Mouse (Mus musculus): ENCODE data around the gene Maml3.

Gene Maml3

DNA sequence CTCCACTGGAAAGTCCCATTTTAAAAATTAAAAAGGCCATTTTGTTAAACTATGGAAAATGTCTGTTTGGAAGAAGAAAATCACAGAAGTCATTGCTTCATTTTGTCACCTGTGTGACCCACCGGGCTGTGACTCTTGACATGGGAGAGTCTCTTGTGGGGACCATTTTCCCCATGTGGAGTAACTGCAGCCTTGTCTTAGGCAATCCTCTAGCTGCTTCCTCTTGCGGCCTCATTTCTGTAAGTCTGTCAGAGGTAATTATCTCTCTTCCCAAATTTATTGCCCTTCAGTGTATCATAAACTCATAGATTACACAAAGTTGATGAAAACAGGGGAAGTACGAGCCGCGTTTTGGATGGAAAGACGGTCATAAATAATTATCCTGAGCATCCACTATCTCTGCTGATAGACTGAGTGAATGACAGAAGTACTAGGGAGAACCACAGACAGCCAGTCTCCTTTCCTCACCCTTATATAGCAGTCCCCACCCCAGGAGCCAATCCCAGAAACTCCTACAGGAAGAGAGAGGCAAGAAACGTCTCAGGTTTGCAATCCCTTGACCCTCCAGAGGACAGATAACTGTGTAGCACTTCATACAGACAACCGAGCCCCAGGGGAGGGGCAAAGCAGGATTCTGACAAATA lies 14.5 kb downstream of the Maml3 start:
- peak; percentile 42 for DNase-seq (ENCODE audit: low read depth)

DNA sequence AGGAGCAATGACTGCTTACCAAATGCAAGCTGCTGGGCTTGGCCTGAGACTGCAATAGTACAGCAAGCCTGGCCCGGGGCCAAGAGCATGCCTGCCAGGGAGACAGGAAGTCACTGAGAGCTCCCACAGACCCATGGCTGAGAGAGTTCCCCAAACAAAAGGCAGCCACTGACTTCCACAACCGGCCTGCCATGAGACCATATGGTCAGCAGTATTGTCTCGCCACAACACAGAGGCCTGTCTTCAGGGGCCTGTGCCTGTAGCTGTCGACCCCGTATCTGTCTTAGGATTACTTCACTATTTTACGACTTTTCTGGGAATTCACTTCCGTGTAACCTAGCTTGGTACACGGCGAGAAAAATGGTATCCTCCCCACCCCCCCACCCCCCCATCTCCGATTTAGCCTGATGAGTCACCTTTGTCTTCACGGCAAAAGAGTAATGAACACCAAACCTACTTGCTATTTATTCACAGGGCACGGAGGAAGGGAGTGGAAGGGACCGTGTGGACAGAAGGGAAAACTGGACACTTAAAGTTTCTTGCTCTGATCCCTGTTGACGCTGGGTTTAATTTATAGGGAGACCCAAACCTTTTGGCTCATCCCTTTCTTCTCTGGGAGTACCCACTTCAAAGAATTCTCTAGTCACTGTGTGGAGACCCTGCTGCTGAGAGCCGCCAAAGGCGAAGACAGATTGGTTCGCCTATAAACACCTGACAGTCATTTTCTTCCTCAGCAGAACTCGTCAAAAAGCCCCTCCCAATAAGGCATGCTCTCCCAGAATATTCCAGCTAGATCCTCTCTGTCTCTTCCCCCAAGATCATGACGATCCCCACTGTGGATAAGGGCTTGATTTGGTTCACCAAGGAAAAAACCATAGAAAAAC lies 16.2 kb downstream of the Maml3 start:
- peak; percentile 97 for DNase-seq (ENCODE audit: low read depth)

DNA sequence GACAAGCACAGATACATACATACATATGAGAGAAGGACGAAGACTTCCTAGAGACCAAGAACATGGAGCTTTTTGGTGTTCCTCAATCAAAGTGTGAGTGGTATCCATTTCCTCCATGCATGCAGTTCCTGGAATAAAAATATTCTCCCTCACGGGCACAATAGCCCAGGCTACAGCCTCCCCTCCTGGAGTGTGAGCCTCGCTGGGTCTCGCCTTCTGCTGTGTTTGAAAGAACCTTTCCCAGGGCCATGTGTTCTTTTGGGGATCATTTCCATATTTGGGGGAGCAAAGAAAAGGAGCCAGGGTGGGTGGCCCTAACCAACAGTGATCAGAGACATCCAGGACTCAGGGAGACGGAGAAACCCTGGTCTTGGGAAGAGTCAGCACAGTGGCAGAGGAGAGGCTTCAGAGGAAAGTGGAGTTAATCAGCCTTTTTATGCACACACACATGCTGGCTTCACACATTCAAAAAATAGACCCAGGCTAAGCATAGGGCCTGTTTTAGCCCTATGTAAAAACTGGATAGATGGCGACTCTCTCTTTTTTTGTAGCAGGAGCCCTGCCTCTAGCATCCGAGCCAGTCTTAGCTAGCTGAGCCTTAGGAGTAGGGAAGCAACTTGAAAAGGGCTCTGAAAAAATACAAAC lies 17.1 kb downstream of the Maml3 start:
- DNase-seq (ENCODE audit: low read depth) = no peak

- no peak for DNase-seq (ENCODE audit: low read depth)
These were observed 26.1 kb downstream of the Maml3 start for GRCm38 (mm10) chr3:52078763-52079162.

DNA sequence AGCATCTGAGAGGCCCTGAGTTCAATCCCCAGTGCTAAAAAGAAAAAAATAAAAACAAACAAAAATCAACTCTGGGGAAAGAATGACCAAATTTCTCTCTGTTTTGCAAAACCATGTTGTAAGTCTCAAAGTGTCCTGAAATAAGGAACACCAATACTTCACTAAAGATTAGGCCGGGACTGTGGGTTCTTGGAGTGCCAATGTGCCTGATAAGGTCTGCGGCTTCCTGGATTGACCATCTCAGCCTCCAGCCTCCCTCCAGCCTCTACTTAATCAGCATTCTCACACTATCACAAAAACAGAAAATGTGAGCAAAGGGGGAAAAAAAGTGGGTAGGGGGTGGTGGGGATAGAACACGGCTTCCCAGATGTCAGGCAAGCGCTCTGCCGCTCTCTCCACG lies 30.9 kb downstream of the Maml3 start:
- peak; percentile 42 for DNase-seq (ENCODE audit: low read depth)

DNA sequence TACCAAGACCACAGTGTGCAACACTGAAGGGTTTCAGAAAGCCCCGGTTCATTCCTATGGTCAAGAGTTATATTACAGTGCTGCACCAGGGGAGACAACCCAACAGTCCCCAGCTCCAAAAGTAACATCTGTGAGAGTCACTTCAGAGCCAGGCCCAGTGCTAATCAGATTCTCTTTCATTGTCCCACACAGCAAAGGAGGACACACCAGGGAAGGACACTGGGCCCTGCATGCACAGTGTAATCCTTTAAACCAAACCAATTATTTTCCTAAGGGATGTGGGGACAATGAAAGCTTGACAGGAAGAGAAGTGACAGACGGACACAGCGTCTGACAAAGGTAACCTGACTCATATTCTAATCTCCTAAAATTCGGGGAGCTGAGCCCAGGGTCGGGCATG lies 32.9 kb downstream of the Maml3 start:
- no peak for DNase-seq (ENCODE audit: low read depth)

DNA sequence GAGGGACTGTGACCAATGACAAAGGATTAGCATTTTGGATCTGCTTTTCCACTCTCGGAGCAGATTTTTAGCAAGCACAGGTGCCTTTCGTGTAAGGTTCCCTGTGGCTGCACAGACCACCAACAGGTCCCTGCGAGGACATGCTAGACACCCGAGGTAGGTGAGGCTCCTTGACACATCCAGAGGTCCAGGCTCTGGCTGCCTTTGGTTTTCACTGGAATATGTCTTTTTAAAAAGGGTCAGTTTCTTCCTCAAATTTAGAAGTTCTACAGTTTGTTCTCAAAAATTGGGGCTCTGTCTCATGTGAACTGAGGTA lies 34.8 kb downstream of the Maml3 start:
- no peak for DNase-seq (ENCODE audit: low read depth)

GRCm38 (mm10) chr3:52069304-52070162 lies 35.3 kb downstream of the Maml3 start:
- peak; percentile 99 for DNase-seq (ENCODE audit: low read depth)

GRCm38 (mm10) chr3:52068885-52069284 lies 36.0 kb downstream of the Maml3 start:
- DNase-seq (ENCODE audit: low read depth) = no peak

DNA sequence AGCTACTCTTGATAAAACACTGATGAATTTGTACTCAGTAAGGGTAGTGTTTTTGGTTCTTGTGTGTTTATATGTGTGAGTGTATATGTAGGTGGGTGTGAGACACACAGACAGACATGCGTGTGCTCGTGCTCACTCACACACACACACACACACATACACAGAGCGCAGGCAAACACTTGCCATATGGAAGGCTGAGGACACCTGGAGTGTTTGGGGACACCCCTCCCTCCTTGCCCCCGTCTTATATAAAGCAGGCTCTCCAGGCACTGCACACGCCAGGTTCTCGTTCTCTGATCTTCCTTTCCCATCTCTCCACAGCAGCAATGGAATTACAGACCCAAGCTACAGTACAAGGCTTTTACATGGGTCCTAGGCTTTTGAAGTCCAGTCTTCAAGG lies 37.7 kb downstream of the Maml3 start:
- no peak for DNase-seq (ENCODE audit: low read depth)

- DNase-seq (ENCODE audit: low read depth) = no peak
These were observed 38.7 kb downstream of the Maml3 start for GRCm38 (mm10) chr3:52066142-52066541.

GRCm38 (mm10) chr3:52063261-52063655 lies 41.6 kb downstream of the Maml3 start:
- DNase-seq (ENCODE audit: low read depth) = no peak

- no peak for DNase-seq (ENCODE audit: low read depth)
These were observed 42.3 kb downstream of the Maml3 start for GRCm38 (mm10) chr3:52062389-52063260.

- no peak for DNase-seq (ENCODE audit: low read depth)
These were observed 43.1 kb downstream of the Maml3 start for GRCm38 (mm10) chr3:52061472-52062388.

GRCm38 (mm10) chr3:52060886-52061285 lies 44.0 kb downstream of the Maml3 start:
- peak; percentile 95 for DNase-seq (ENCODE audit: low read depth)

DNA sequence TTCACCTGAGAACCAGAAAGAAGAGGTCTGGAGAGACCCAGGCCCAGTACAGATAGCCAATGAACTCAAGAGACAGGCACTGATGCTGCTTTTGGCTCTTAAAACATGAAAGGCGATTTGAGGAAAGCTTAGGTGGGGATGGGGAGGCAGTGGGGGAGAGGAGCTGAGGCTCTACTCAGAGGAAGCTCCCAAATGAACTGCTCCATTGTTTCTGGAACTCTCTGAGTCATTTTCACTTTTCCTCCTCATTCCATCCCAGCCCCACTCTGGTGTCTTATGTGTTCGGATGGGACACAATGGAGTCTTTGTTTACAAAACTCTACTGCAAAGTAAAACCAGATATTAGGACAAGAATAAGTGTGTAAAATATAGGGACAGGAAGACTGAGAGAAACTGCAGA lies 53.1 kb downstream of the Maml3 start:
- no peak for DNase-seq (ENCODE audit: low read depth)

DNA sequence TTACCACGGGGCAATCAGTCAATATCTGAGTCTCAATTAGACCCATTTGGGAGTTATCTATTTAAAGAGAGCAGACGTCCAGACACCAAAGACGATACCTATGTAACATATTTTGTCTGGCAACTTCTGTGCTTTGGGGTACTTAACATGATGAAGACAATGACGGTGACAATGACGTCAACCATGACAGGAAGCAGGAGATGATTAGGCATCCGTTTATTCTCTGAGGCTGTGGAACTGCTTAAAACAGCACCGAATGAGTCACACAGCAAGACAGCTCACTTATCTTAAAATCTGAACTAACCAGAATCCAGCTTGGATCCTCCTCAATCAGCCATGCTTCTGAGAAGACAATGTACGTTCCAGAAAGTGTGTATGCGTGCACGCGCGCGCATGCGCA lies 56.8 kb downstream of the Maml3 start:
- DNase-seq (ENCODE audit: low read depth) = peak; percentile 95

- no peak for DNase-seq (ENCODE audit: low read depth)
These were observed 57.3 kb downstream of the Maml3 start for GRCm38 (mm10) chr3:52047537-52047936.

GRCm38 (mm10) chr3:52046895-52047372 lies 57.9 kb downstream of the Maml3 start:
- DNase-seq (ENCODE audit: low read depth) = peak; percentile 98
